Mouse (Mus musculus) limb, embryonic 11.5 days (tissue): Measurements from ENCODE around the gene Neurod2. TPM values are rescaled to one million over a fixed set of nuclear protein-coding genes. Genes with fewer than 3 reads are reported as not detected.

Experiments
- ATAC-seq: fragments of 200-750 bp; cut with Nextera tagmentation; 2 replicates; pipeline ENCODE4 v1.8.0; 2017; ENCODE audit warnings: low read depth; ENCODE audit not compliant: insufficient number of reproducible peaks, low FRiP score, low TSS enrichment
- DNase-seq: peaks from one replicate; pipeline ENCODE4 v3.0.0-alpha.2; 2015; ENCODE audit warnings: low spot score
- H3K27ac ChIP-seq: fragments of 300-500 bp; sonication (generic); replicated peaks from 2 replicates; pipeline ENCODE4 v1.5.1; 2014; ENCODE audit warnings: low read depth, mild to moderate bottlenecking, low read length
- H3K27me3 ChIP-seq: fragments of 300-500 bp; sonication (generic); 2 replicates; pipeline ENCODE4 v1.6.1; 2014; ENCODE audit warnings: mild to moderate bottlenecking, low read length, mixed read lengths; ENCODE audit not compliant: control insufficient read depth, insufficient read depth
- H3K36me3 ChIP-seq: fragments of 300-500 bp; sonication (generic); 2 replicates; pipeline ENCODE4 v1.6.1; 2014; ENCODE audit warnings: mild to moderate bottlenecking, low read length, moderate library complexity, mixed read lengths; ENCODE audit not compliant: control insufficient read depth, insufficient read depth
- H3K4me1 ChIP-seq: fragments of 300-500 bp; sonication (generic); 2 replicates; pipeline ENCODE4 v1.6.1; 2014; ENCODE audit warnings: low read length, mixed read lengths; ENCODE audit not compliant: control insufficient read depth, insufficient read depth
- H3K4me2 ChIP-seq: fragments of 300-500 bp; sonication (generic); 2 replicates; pipeline ENCODE4 v1.6.1; 2014; ENCODE audit warnings: low read depth, mild to moderate bottlenecking, moderate library complexity; ENCODE audit not compliant: severe bottlenecking
- H3K4me3 ChIP-seq: fragments of 300-500 bp; sonication (generic); 2 replicates; pipeline ENCODE4 v1.5.1; 2014; ENCODE audit warnings: low read depth, low read length
- H3K9ac ChIP-seq: fragments of 300-500 bp; sonication (generic); 2 replicates; pipeline ENCODE4 v1.6.1; 2014; ENCODE audit warnings: mild to moderate bottlenecking, low read length
- H3K9me3 ChIP-seq: fragments of 300-500 bp; sonication (generic); 2 replicates; pipeline ENCODE4 v1.6.1; 2016; ENCODE audit warnings: low read length; ENCODE audit not compliant: control insufficient read depth
- WGBS: fragments of 180-500 bp; shearing (Covaris S2); extraction: QIAGEN DNeasy Blood & Tissue Kit; methylation state at CpG from one replicate; pipeline ENCODE4 v1.1.7; 2014; 5-methylcytosine and 5-hydroxymethylcytosine counted together
- polyA plus RNA-seq: library from polyadenylated mRNA; unstranded; fragments of >200 nt; fragmentation: Nextera tagmentation; extraction: Ambion mirVana; gene quantifications from 2 replicates; pipeline ENCODE4 v1.2.1, GENCODE M21; 2014

Neurod2 gene
- polyA plus RNA-seq, 1 experiment from 2014 or later, result not detected

DNA sequence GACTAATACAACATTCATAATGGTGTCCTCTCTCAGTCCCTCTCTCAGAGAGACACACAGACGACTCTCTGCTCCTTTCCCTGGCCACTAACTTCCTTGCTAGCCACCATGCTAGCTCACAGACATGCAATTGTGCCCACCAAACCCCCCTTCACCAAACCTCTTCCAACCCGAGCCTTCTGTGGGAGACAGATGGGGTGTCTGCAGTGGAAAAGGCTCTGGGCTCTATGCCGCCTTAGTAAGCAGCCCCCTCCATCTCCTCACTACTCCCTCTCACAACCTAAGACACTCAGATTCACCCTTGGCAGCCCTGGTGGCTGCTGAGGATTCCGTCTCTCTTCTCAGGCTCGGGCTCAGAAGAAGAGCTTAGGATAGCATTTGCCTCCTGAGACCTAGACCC, 41.9 kb downstream of the Neurod2 start:
- Histone ChIP-seq H3K4me3 (no peak overlapping the region), H3K27me3 (no peaks in the 10 kb centered on the region), H3K27ac (no peak overlapping the region), H3K4me1 (no peaks in the 10 kb centered on the region), H3K36me3 (no peaks in the 10 kb centered on the region), H3K9ac (no peak overlapping the region), H3K9me3 (no peaks in the 10 kb centered on the region), H3K4me2 (no peak overlapping the region)
- ATAC-seq, result no peak
- 49% methylated on average over 5 of the region's 5 CpGs for WGBS
- DNase-seq, result no peak

DNA sequence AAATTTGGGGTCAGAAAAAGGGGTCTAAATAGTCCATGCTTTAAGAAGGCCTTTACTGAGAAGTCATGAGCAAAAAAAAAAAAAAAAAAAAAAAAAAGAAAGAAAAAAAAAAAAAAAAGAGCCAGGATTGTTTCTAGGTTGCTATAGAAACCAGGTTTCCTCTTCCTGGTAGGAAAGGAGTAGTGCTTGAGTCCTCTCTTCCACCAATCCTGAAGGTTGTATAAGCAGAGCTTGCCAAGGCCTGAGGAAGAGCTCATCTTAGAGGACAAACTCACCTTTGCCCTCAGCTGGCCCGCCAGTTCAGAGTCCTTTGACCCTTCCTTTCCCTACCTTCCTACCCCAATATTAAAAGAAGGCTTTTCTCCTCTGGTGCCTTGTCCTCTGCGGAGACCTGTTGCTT, 44.1 kb downstream of the Neurod2 start:
- Histone ChIP-seq H3K9ac (no peak overlapping the region), H3K4me3 (no peak overlapping the region), H3K27ac (no peak overlapping the region), H3K9me3 (no peaks in the 10 kb centered on the region), H3K36me3 (no peaks in the 10 kb centered on the region), H3K27me3 (no peaks in the 10 kb centered on the region), H3K4me2 (no peak overlapping the region), H3K4me1 (no peaks in the 10 kb centered on the region)
- ATAC-seq (no peak), DNase-seq (no peak)
- WGBS, result 58% methylated on average over 2 of the region's 2 CpGs

DNA sequence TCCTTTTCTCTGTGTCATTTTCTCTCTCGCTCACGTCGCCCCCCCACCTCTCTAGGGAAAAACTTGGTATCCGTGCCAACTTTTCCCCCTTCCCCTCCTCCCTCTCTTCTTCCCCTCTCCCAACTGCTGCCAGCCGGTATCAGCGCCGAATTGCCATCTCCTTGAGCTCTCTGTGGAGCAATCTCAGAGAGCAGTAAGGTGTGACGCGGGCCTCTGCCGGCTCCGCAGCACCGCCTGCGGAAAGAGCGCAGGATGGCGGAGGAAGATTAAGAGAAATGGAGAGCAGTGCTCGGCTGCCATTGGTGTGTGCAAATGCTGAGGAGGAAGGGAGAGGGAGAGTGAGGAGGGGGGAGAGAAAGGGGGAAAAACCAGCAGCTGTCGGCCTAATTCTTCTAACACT, 45.2 kb downstream of the Neurod2 start:
- Histone ChIP-seq H3K9ac (no peak overlapping the region), H3K4me2 (peak overlapping the region; percentile 30; the same call in 1 of the 2 replicates), H3K27me3 (no peaks in the 10 kb centered on the region), H3K9me3 (no peaks in the 10 kb centered on the region), H3K4me3 (0 out of 2 replicates have a peak overlapping the region, but pooled peaks have one; percentile 17), H3K36me3 (0 out of 2 replicates have a peak, but pooled peaks cover 2% of the 10 kb centered on the region), H3K4me1 (no peaks in the 10 kb centered on the region), H3K27ac (no peak overlapping the region)
- DNase-seq, result peak; percentile 34
- WGBS, result 1% methylated on average over 14 of the region's 17 CpGs
- ATAC-seq, result no peak

DNA sequence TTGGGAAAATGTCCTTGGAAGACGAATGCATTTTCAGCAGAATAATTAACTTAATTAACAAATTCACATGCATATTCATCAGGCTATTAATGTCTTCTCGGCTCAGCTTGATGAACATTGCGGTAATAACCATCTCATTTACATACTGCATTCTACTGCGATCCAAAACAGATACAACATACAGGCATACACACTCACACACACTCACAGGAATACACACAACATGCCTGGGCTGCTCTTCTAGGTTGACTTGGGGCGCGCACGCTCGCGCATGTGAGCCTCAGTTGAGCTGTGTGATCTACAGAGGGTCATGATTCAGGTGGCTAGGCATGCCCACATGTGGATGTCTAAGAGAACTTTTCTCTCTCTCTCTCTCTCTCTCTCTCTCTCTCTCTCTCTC, 45.7 kb downstream of the Neurod2 start:
- ATAC-seq, result no peak
- no peak for DNase-seq
- H3K4me2 ChIP-seq, result no peak overlapping the region
- H3K27ac ChIP-seq, result no peak overlapping the region
- H3K4me1 ChIP-seq, result no peaks in the 10 kb centered on the region
- 0 out of 2 replicates have a peak, but pooled peaks cover 2% of the 10 kb centered on the region for H3K36me3 ChIP-seq
- WGBS, result 30% methylated on average over 9 of the region's 9 CpGs
- H3K9ac ChIP-seq, result no peak overlapping the region
- no peaks in the 10 kb centered on the region for H3K9me3 ChIP-seq
- H3K4me3 ChIP-seq, result no peak overlapping the region
- H3K27me3 ChIP-seq, result no peaks in the 10 kb centered on the region

Other genes starting within 250 kb of the Neurod2 start
- gene Fbxl20, start 179.2 kb downstream of the Neurod2 start, polyA plus RNA-seq, result 17.6 and 20.6 TPM in 2 replicates
- gene Med1, start 136.4 kb downstream of the Neurod2 start, polyA plus RNA-seq, result 75.2 and 87.8 TPM in 2 replicates
- 14.6 and 17.4 TPM in 2 replicates for gene Cdk12, start 126.6 kb downstream of the Neurod2 start, polyA plus RNA-seq
- 0.17 TPM in 1 of 2 replicates, not detected in the other for gene Ppp1r1b, start 18.8 kb upstream of the Neurod2 start, polyA plus RNA-seq
- 37.7 and 38.3 TPM in 2 replicates for gene Stard3, start 28.7 kb upstream of the Neurod2 start, polyA plus RNA-seq
- gene Tcap, start 54.2 kb upstream of the Neurod2 start, polyA plus RNA-seq, result 0.41 and 0.53 TPM in 2 replicates
- gene Pnmt, start 56.8 kb upstream of the Neurod2 start, polyA plus RNA-seq, result 0.13 and 0.17 TPM in 2 replicates
- 6.3 and 9.5 TPM in 2 replicates for gene Pgap3, start 70.8 kb upstream of the Neurod2 start, polyA plus RNA-seq
- 29.6 and 30.5 TPM in 2 replicates for gene Erbb2, start 82.8 kb upstream of the Neurod2 start, polyA plus RNA-seq
- gene Mien1, start 109.3 kb upstream of the Neurod2 start, polyA plus RNA-seq, result 75.4 and 78.3 TPM in 2 replicates
- 5.3 and 6.7 TPM in 2 replicates for gene Grb7, start 116.7 kb upstream of the Neurod2 start, polyA plus RNA-seq
- 0.07 TPM in 1 of 2 replicates, not detected in the other for gene Ikzf3, start 216.4 kb upstream of the Neurod2 start, polyA plus RNA-seq
- 0.45 and 1.2 TPM in 2 replicates for gene Zpbp2, start 221.4 kb upstream of the Neurod2 start, polyA plus RNA-seq